Mouse (Mus musculus): ENCODE data around the gene Siglec1.

Gene Siglec1

DNA sequence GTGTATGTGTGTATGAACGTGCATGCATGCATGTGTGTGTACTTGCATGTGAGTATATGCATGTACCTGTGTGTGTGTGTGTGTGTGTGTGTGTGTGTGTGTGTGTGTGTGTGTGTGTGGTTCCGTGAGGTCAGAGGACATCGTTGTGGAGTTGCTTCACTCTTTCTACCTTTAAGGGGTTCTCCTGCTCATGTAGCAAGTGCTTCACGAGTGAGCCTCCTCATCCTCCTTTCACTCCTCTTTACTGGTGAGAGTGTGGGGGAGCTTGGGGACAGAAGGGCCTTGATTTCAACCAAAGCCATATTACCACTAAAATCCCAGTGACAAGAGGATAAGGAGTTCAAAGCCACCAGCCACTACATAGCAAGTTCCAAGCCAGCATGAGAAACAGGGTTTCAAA lies 10.5 kb upstream of the Siglec1 start:
- no peak for DNase-seq (ENCODE audit: extremely low spot score)

DNA sequence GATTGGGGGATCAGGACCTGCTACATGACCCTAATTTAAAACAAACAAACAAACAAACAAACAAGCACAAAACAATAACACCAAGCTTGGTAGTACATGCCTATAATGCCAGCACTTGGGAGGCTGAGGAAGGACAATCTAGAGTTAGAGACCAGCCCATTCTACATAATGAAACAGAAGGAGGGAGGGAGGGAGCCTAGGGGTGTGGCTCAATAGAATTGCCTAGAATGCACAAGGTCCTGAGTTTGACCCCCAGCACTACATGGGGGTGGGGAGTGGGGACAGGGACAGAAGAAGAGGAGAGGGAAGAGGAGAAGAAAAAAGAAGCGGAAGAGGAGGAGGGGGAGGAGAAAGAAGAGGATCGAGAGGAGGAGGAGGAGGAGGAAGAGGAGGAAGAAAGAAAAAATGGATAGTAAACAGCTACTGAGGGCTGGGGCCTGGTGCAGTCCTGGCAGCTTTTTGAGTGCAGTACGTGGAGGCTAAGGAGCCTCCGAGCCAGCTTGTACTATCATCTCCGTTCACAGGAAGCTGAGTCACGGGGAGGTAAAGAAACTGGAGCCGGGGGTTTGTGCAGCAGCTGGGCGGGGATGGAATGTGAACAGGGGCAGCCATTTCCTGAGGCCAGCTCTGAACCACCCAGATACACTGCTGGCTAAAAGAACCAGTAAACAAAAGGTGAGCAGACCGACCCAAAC lies 9.7 kb upstream of the Siglec1 start:
- peak; percentile 68 for DNase-seq (ENCODE audit: extremely low spot score)

DNA sequence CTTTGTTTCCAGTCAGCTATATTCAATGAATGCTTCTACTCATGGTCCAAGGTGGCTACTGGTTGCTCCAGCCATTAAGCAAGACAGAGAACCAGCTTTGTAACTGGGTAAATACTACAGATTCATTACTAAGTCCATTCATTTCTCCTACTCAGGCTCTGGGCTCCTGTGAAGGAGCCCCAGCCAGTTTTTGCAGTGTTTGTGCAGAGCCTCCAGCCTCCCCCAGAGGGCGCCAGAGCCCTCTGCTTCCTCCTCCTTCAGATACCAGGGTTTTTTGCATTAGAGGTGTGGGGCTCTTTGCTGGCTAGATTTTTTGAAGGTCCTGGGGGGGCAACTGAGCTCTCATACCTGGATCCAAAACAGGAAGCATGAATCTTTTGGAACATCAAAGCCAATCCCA lies 8.3 kb upstream of the Siglec1 start:
- DNase-seq (ENCODE audit: extremely low spot score): peak; percentile 72

DNA sequence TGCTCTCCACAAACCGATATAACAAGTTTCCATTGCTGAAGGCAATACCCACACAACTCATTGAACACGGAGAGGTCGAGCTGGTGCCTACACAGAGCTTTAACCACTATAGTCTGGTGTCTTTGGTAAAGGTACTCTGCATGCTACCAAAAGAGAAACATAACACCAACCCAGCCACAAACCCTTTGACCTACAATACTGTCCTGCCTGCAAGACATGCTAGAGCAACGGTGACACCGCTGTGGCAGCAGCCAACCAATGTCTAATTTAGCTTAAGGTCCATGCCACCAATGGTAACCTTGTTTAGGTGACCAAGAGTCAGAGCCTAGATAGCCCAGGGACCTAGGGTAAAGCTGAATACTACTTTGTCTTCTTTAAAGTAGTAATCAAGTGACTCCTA lies 7.0 kb upstream of the Siglec1 start:
- no peak for DNase-seq (ENCODE audit: extremely low spot score)

DNA sequence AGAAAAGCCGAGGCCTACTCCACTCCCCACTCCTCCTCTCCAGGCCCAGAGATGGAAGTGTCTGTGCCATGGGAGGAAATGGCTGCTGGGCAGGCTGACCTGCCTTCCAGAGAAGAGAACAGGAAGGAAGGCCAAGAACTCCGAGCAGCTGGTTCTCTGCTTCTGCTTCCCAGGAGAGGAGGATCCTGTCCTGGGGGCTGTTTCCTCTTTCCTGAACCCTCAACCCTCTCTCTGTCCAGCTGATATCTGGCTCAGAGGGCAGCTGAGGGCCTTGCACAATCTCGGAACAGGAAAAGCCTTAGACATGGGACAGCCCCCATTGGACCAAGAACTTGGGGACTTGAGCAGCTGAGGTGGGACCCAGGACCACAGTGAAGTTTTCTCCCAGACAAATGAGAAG lies 4.3 kb upstream of the Siglec1 start:
- no peak for DNase-seq (ENCODE audit: extremely low spot score)

DNA sequence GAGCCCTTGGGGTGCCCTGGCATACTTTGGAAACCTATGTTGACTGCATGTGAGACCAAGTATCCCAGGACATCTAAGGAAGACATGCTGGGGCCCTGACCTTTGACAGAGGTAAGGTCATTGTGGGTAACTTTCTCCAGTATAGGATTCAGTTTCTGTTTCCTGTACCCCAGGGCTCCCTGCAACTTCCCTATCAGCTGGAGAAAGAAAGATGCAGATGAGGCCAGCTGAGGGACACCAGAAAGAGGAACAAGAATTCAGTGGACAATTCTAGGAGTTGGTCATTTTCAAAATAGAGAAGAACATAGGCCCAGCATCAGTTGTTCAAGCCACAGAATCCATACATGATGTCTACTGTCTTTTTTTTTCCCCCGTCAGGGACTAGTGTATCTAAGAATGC lies 3.1 kb upstream of the Siglec1 start:
- DNase-seq (ENCODE audit: extremely low spot score): no peak

DNA sequence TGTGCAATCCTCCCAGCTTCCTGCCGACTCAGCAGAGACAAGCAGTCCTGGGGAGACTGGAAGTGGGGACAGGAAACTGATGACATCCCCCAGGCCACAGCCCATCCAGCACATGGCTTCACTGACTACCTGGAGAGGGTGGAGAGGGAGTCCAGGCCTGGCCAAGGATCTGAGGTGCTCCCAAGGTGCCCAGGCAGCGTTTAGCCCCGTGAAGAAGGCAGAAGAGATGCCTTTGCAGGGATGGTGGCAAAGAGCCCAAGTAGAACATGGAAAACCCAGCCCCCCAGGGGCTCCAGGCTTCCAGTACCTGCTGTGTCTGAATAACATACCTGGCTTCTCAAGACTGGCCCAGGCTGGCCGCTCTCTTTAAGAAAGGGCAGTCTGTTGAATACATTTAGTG lies 2.0 kb upstream of the Siglec1 start:
- no peak for DNase-seq (ENCODE audit: extremely low spot score)

DNA sequence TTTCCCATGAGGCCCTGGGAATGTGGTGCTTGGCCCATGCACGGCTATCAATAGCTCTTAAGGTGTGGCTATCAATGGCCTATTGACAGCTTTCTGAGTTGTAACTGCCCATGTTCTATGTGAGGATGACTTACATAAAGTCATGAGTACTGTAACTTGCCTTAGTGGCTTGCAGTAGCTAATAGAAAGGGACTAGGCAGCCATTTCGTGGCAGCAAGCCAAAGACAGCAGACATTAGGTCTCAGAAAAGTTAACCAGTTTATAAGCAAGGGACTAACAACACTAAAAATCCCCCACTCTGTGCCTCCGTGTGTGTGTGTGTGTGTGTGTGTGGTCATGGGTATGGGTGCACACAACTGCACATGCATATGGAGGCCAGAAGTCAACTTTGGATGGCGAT lies 2.4 kb downstream of the Siglec1 start:
- DNase-seq (ENCODE audit: extremely low spot score): no peak

DNA sequence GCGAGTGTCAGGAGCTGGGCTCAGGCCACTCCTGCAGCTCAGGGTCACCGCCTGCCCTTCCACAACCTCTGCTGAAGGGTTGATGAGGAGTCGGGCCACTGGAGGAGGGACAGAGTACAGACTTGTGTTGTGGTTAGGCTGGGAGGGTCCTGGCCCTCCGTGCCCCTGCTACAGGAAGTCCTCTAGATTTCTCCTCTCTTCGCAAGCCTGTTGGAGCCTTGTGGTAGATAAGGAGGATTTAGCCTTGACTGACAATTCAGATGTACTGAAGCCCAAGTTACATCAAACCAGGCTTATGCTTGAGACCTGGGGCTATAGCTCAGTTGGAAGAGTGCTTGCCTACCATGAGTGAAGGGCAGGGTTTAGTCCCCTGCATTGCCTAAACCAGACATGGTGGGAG lies 6.1 kb downstream of the Siglec1 start:
- DNase-seq (ENCODE audit: extremely low spot score): no peak

DNA sequence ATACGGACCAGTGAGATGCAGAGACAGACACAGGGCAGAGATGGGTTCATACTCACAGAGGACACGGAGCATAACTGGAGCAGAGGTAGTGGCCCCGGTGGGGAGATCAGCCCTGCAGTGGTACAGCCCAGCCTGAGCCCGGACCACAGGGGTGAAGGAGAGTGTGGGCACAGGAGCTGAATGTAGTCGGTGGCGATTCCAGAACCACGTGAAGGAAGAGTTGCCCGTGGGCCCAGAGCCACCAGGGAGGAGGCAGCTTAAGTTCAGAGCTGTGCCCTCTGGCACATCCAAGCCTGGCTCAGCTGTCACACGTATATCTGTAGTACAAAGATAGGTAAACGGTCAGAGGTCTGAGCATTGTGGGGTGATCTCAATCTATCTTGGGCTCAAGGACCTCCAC lies 14.0 kb downstream of the Siglec1 start:
- no peak for DNase-seq (ENCODE audit: extremely low spot score)

DNA sequence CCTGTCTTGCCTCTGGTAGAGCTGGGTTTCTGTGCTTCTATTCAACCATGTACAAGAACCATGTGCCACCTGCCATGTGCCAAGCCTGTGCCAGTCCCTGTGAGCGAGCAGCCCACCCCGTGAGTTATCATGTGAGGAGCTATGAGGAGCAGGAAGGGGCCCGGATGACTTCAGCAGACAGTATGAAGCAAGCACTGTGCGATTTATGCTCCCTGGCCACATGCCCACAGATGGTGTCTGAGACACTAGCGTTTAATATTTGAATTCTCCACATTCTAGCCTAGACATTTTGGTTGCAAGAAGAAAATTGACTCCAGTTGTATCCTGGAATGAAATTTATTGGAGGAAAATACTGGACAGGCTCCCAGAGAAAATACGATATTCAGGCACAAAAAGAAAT lies 19.1 kb downstream of the Siglec1 start:
- no peak for DNase-seq (ENCODE audit: extremely low spot score)

DNA sequence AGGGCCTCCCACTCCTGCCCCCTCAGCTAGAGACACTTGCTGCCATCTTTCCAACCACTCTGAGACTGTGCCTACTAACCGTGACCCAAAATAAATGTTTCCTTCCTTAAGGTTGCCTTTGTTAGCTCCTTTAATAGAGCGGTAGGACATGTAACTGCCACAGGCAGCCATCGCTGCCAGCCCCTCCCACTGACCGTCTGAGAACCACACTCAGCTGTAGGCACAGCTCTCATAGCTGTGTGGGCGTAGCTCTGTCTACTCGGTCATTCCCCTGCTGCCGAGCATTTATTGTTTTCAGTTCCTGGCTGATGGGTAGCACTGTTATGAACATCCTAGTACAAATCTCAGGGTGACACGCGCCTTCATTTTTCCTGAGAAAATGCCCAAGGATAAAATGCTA lies 20.2 kb downstream of the Siglec1 start:
- no peak for DNase-seq (ENCODE audit: extremely low spot score)

DNA sequence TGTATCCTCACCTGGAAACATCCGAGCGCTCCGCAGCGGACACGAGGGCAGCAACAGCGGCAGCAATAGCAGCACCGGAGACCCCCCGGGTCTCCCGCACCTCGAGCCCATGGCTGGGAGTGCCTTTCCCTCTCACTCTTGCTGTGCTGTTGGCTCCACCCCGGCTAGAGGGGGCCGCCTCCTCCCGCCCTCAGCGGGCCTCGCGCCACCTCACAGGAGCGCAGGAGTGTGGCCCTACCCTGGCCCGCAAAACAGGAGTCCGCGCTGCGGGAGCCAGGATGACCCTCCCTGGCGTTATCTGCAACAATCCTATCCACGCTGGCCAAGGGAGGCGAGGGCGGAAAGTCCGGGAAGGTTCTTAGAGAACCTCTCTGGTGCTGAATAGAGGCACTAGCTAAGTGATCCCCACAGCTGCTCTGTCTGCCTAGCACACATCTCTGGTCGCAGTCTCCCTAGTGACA lies 23.1 kb downstream of the Siglec1 start, which contains the start of gene Adam33:
Gene Adam33, minus strand, starts transcription at position 411 of the 461 bp plus-strand sequence.
- peak; percentile 9 for DNase-seq (ENCODE audit: extremely low spot score)

DNA sequence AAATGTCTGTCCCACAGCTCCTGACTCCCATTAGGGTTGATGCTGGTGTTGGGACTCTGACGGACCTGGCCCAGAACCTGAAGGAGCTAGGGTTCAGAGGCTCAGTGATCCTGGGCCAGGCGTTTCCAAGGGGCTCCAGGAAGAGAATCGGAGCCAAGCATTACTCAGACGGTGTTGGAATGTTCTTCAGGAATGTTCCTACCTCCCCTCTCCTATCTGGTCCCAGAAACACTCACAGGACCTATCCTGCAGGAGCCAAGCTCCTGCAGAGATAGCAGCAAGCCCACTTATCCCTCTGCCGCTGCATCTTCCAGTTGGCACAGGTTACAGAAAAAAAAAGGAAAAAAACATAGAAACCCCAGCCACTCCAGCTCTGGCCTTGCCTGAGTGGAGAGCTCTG lies 25.0 kb downstream of the Siglec1 start:
- no peak for DNase-seq (ENCODE audit: extremely low spot score)

DNA sequence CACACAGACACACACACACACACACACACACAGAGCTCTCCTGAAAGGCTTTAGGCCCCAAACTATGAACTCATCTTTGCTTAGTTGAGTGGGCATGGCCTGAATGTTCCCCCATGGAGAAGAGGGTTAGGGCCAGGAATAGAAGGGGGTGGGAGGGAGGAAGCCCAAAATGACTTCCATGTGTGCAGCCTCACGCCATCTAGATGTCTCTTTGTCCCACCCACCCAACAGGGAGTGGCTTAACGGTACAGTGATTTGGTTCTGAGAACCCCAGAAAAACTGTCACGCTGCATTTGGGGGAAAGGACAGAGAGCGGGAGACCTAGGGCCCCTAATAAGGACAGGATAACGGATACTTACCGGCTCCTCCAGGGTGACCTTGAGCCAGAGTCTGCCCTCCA lies 25.8 kb downstream of the Siglec1 start:
- peak; percentile 13 for DNase-seq (ENCODE audit: extremely low spot score)

DNA sequence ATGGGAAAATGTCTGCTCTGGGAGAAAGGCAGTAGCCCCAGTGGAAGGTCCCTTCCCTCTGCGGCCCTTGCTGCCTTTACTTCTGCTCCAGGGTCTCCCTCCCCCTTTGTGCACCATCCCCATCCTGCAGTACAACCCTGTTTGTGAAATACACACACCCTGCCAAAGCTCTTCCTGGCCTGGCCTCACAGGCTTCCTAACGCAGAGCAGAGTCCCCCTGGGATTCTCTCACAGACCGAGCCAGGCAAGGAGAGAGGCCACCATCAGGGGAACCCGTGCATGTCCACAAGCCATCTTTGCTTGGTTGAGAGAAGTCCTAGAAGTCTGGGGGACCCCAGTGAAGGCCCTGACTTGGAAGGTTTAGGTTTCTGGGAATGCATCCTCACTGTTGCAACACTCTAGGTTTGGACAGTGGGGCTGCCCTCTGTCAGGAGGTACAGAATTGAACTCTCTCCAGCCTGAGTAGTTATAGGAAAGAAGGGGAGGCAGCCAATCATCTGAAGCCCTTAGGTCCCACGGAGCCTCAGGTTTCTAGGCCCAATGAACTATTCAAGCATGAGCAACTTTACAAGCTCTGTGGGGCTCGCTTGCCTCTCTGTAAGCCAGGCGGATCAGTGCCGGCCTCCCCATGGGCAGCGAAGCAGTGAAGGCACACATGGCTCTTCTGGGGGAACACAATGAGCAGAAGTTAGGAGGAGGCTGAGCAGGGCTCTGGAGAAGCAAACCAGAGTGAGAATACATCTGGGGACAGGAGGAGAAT lies 26.6 kb downstream of the Siglec1 start:
- no peak for DNase-seq (ENCODE audit: extremely low spot score)

DNA sequence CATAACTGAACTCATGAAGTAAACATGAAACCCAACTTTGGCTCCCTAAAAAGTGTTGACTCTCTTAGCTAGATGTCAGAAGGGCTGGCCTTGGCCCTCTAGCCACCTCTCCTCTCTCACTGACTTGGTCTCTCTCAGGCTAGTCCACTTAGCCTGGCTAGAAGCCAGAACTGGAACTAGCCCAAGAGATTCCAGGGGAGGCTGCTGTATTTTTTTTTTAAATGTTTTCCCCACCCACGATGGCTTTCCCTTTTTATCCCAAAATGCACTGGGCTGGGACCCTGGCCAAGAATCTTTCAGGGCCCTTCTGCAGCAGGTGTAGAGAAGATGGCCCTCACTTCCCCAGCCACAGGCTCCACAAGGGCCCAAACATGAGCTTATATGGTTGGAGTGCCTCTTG lies 27.2 kb downstream of the Siglec1 start:
- no peak for DNase-seq (ENCODE audit: extremely low spot score)

DNA sequence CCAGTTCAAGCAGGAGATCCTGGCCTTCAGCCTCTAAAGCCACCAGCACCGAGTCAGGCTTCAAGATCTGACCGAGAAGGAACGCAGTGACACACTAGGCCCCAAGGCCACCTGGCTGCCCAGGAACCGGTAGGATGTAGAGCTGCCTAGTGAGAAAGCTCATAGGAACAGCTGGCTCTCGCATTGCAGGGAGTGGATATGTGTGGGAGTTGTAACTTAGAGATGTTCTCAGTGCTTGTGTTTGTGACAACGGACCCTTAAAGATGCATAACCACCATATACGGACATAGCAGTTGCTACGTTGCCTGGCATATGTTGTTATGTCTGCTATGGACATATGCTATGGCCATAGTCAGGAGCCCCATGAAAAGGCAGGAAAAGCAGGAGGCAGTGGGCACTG lies 27.9 kb downstream of the Siglec1 start:
- no peak for DNase-seq (ENCODE audit: extremely low spot score)

DNA sequence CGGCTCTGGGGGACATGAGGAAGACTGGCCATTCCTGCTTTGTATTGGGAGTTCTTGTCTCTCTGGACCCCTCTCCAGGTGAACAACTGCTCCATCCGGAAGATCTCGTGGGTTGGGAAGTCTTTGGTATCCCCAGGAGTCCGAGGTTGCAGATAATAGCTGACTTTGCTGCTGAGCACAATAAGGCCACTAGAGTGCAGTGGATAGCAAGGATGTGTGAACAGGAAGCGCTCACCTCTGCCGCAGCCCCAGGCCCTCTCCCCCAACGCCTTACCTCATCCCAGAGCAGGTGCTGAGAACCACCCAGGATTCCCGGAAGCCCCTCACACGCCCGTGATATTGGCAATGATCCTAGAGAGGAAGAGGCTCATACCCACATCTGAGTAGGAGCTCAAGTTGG lies 30.4 kb downstream of the Siglec1 start:
- DNase-seq (ENCODE audit: extremely low spot score): peak; percentile 63

DNA sequence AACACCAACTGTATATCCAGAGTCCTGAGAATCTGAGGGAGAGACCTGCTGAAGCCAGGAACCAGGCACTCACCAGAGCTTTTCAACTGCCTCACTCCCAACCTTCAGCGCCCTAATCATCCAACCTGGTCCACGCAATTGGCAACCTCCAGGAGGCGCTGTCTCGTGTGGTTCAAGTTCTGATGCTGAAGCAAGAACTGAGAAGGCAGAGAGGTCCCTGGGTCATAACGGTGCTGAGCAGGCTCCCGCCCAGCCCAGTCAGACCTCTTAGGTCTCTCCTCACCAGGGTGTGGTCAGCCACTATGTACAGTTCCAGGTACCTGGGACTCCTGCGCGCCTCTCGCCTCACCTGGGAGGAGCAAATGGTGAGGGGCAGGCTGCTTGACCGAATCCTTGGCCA lies 30.9 kb downstream of the Siglec1 start:
- peak; percentile 78 for DNase-seq (ENCODE audit: extremely low spot score)

DNA sequence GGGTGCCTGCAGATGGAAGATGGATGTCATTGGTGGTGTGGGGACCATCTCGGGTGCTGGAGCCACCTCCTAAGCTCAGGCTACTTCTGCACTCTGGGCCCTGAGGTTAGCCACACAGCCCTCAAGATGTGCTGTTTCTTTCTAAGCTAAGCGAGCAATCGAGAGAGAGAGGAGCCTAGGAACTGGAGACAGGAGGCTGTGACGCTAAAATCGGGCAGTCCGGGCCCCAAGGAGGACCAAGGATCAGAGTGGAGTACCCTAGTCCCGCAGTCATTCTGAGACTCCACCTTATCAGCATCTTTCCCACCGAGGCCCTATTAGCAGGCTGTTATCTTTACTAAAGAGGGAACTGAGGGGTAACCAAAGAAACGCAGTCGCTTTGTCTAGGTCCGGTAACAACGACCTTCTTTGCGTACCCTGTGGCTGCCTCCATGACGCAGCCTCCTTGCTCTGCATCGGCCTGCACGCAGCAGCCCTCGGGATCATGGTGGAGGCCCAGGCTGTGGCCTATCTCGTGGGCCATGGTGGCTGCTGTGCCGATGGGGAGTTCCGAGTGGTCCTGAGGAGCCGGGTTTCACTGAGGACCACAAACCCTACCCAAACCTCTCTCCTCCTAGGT lies 31.8 kb downstream of the Siglec1 start:
- DNase-seq (ENCODE audit: extremely low spot score): peak; percentile 33

DNA sequence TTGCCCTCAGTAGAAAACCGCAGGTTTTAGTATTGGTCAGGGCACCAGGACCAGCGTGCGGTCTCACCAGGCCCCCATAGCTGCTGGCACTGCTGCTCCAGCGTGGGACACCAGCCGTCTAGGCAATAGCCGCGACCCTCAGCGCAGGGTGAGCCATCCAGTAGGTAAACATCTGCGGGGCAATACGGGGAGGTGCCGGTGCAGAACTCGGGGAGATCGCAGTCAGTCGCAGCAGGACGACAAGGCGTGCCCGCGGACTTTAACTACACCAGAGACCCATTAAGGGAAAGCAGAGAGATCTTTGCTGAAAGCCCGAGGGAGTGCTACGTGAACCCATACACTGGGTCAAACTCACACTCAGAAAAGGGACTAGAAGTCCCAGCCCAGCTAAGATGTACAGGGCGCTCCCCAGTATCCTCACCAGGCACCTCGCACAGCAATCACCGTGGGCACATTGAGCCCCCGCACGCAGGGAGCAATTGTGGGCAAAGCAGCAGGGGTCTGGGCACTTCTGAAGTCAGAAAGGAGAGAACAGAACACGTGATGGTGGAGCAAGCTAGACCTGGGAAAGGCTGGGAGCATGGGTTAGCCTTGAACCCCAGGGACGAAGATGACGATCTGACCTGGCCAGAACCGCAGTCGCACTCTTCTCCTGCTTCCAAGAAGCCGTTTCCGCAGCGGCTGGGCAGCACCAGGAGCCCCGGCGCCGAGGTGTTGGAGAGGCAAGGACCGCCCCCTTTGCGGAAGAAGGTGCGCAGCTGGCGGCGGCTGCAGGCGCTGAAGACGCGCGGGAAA lies 32.5 kb downstream of the Siglec1 start:
- no peak for DNase-seq (ENCODE audit: extremely low spot score)
